Mouse (Mus musculus): ENCODE measurements at regions not wholly inside any gene's neighbourhood (a gene's known extent, or its start where the extent isn't known, plus 50 kb on each side); places are given as distances from the start of the nearest gene placed in this dataset.
A peak's percentile ranks its signal among the peaks of the same experiment; 100 is the strongest.
"Not testable (repeated sequence)": the region's sequence is repeated elsewhere in the genome, so short reads cannot be mapped to it uniquely, and the experiment has no call there.

DNA sequence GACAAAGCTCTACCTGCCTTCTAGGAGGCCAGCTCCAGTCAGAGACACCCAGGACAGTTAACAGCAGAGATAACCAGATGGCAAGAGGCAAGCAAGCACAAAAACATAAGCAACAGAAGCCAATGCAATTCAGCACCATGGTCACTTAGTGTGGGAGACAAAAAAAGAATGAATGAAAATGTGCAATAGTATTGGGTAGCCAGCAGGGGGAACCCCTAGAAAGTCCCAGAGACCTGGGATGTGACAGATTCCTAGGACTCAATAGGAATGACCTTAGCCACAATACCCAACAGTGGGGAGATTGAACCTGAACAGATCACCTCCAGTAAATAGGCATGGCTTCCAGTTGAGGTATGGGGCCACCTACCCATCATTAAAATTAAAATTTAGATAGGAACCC lies 409.0 kb upstream of the St6gal2 start:
- H3K36me3 ChIP-seq (replicated peaks; ENCODE audit: control insufficient read depth, insufficient read depth, low read depth, low read length), result no peaks in the 10 kb centered on the region
- no peaks in the 10 kb centered on the region for H3K4me1 ChIP-seq (ENCODE audit: control insufficient read depth, insufficient read depth, low read length)
- no peak overlapping the region for H3K4me3 ChIP-seq (ENCODE audit: low read depth, low read length)
- H3K9ac ChIP-seq (replicated peaks; ENCODE audit: low read length), result no peak overlapping the region
- H3K9me3 ChIP-seq (replicated peaks; ENCODE audit: control insufficient read depth, low read length), result no peaks in the 10 kb centered on the region
- no peak overlapping the region for H3K4me2 ChIP-seq (ENCODE audit: low read depth, low read length)
- ATAC-seq (replicated peaks; ENCODE audit: insufficient number of reproducible peaks, low FRiP score, low TSS enrichment, low read depth), result no peak
- H3K27ac ChIP-seq (replicated peaks; ENCODE audit: low read depth, low read length), result no peak overlapping the region
- DNase-seq (ENCODE audit: low spot score), result peak; percentile 5
- H3K27me3 ChIP-seq (ENCODE audit: control insufficient read depth, insufficient read depth, low read length), result no peaks in the 10 kb centered on the region

DNA sequence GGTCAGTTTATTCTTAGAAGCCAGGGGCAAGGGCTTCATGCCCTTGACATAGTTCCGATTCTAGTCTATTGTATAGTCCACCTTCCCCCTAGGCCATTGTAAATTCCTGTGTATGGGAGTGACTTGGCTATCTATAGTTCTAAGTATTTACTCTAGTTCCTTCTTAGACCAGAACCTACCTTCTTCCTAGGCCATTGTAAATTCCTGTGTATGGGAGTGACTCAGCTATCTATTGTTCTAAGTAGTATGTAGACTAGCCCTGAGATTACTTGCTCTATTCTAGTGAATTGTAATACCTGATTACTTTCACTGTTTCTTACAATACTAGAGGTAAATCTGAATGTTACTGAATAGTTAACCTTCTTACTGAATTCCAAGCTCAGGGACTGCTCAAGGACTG lies 405.0 kb upstream of the St6gal2 start:
- H3K27me3 ChIP-seq (ENCODE audit: control insufficient read depth, insufficient read depth, low read length); DNase-seq (ENCODE audit: low spot score); H3K27ac ChIP-seq (replicated peaks; ENCODE audit: low read depth, low read length); ATAC-seq (replicated peaks; ENCODE audit: insufficient number of reproducible peaks, low FRiP score, low TSS enrichment, low read depth); H3K4me2 ChIP-seq (ENCODE audit: low read depth, low read length); H3K36me3 ChIP-seq (replicated peaks; ENCODE audit: control insufficient read depth, insufficient read depth, low read depth, low read length); H3K9me3 ChIP-seq (replicated peaks; ENCODE audit: control insufficient read depth, low read length); H3K4me3 ChIP-seq (ENCODE audit: low read depth, low read length); H3K9ac ChIP-seq (replicated peaks; ENCODE audit: low read length); H3K4me1 ChIP-seq (ENCODE audit: control insufficient read depth, insufficient read depth, low read length): not testable (repeated sequence)
- 91% methylated on average over 1 of the region's 1 CpGs for WGBS

DNA sequence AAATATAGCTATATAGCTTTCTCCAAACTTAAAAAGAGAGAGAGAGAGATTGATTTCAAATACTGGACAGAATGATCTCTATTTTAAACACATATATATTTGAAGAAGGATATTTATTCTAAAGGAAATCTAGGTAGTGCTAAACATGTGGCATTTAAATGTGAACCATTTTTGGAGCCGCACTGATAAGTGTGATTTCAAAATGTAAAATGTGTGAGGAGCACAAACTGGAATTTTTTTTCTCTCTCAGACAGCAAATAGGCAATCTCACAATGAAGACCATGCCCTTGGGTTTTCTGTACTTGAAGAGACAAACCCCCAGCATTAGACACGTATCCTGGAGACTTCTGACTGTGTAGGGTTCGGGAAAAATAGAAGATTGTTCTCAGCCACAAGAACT lies 376.8 kb upstream of the St6gal2 start:
- no peak overlapping the region for H3K4me3 ChIP-seq (ENCODE audit: low read depth, low read length)

DNA sequence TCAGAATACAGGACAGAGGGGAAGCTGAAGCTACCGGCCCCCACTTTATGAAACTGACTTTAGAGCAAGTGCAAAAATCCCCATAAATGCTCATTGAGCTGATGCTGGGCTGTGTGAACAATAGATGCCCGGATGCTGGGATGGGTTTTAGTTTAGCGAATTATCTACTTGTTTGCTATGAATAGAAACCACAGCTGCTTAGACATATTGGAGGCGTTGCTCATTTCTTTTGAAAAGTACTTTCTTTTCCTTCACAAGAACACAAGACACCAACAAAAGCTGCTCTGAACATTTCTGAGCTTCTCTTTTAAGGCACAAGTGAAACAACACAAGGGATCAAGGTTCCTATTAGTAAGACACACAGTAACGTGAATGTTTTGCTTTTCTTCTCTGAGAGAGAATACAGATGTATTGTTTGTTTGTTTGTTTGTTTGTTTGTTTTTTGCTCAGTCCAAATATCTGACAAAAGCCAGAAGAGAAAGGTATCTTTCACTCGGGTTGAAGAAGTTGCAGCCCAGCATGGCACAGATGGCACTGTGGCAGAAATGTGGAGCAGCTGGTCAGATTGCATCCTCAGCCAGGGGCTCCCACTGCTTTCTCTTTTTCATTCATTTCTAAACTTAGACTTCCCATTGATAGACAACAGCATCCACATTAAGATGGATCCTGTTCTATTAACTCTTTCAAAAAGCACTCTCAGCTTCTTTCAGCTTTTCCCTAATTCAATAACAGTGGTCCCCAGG lies 361.7 kb upstream of the St6gal2 start:
- DNase-seq (ENCODE audit: low spot score), result no peak

More for the DNA sequence above, 376.8 kb upstream of the St6gal2 start:
- H3K4me2 ChIP-seq (ENCODE audit: low read depth, low read length), result no peak overlapping the region
- no peak for DNase-seq (ENCODE audit: low spot score)
- no peaks in the 10 kb centered on the region for H3K9me3 ChIP-seq (replicated peaks; ENCODE audit: control insufficient read depth, low read length)
- H3K27me3 ChIP-seq (ENCODE audit: control insufficient read depth, insufficient read depth, low read length), result no peaks in the 10 kb centered on the region
- no peaks in the 10 kb centered on the region for H3K4me1 ChIP-seq (ENCODE audit: control insufficient read depth, insufficient read depth, low read length)
- H3K27ac ChIP-seq (replicated peaks; ENCODE audit: low read depth, low read length), result no peak overlapping the region
- no peaks in the 10 kb centered on the region for H3K36me3 ChIP-seq (replicated peaks; ENCODE audit: control insufficient read depth, insufficient read depth, low read depth, low read length)
- WGBS, result 80% methylated on average over 3 of the region's 3 CpGs
- no peak for ATAC-seq (replicated peaks; ENCODE audit: insufficient number of reproducible peaks, low FRiP score, low TSS enrichment, low read depth)
- no peak overlapping the region for H3K9ac ChIP-seq (replicated peaks; ENCODE audit: low read length)

DNA sequence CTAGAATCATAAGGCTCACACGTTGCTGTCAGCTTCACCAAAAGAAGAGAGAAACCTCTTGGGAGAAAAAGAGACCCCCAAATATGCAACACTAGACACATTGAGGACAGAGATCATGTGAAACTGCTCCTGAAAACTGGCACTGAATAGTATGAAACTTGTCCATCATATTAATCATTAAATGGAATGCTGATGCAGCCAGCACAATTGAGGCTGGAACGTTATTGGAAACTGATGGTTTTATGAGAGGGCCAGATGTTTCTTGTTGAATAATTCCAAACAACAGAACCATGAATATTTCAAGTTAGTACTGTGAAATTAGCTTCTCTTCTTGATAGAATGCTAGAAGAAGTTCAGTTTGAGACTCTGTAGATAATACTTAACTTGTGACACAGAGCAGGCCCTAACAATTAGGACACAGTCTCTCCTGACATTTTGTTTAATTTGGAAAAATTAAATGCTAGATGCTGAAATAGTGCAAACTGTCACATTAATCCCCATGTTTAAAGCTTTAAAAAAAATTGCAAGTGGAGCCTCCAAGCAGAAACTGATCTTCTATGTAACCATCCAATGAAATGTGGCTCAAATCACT lies 354.4 kb upstream of the St6gal2 start:
- H3K9ac ChIP-seq (replicated peaks; ENCODE audit: low read length), result no peak overlapping the region
- peak; percentile 66 for DNase-seq (ENCODE audit: low spot score)
- H3K36me3 ChIP-seq (replicated peaks; ENCODE audit: control insufficient read depth, insufficient read depth, low read depth, low read length), result no peaks in the 10 kb centered on the region
- H3K4me2 ChIP-seq (ENCODE audit: low read depth, low read length), result no peak overlapping the region
- H3K27me3 ChIP-seq (ENCODE audit: control insufficient read depth, insufficient read depth, low read length), result no peaks in the 10 kb centered on the region
- WGBS, result 38% methylated on average over 2 of the region's 2 CpGs
- no peak overlapping the region for H3K27ac ChIP-seq (replicated peaks; ENCODE audit: low read depth, low read length)
- H3K4me1 ChIP-seq (ENCODE audit: control insufficient read depth, insufficient read depth, low read length), result no peaks in the 10 kb centered on the region
- ATAC-seq (replicated peaks; ENCODE audit: insufficient number of reproducible peaks, low FRiP score, low TSS enrichment, low read depth), result 0 out of 2 replicates have a peak, but pooled peaks have one; percentile 39
- H3K4me3 ChIP-seq (ENCODE audit: low read depth, low read length), result no peak overlapping the region
- H3K9me3 ChIP-seq (replicated peaks; ENCODE audit: control insufficient read depth, low read length), result no peaks in the 10 kb centered on the region

More for the DNA sequence above, 361.7 kb upstream of the St6gal2 start:
- Histone ChIP-seq H3K27me3 (ENCODE audit: control insufficient read depth, insufficient read depth, low read length) (no peaks in the 10 kb centered on the region), H3K4me1 (ENCODE audit: control insufficient read depth, insufficient read depth, low read length) (no peaks in the 10 kb centered on the region), H3K4me3 (ENCODE audit: low read depth, low read length) (no peak overlapping the region), H3K4me2 (ENCODE audit: low read depth, low read length) (no peak overlapping the region), H3K9ac (replicated peaks; ENCODE audit: low read length) (no peak overlapping the region), H3K27ac (replicated peaks; ENCODE audit: low read depth, low read length) (no peak overlapping the region), H3K9me3 (replicated peaks; ENCODE audit: control insufficient read depth, low read length) (no peaks in the 10 kb centered on the region), H3K36me3 (replicated peaks; ENCODE audit: control insufficient read depth, insufficient read depth, low read depth, low read length) (no peaks in the 10 kb centered on the region)
- no peak for ATAC-seq (replicated peaks; ENCODE audit: insufficient number of reproducible peaks, low FRiP score, low TSS enrichment, low read depth)
- 79% methylated on average over 6 of the region's 6 CpGs for WGBS

DNA sequence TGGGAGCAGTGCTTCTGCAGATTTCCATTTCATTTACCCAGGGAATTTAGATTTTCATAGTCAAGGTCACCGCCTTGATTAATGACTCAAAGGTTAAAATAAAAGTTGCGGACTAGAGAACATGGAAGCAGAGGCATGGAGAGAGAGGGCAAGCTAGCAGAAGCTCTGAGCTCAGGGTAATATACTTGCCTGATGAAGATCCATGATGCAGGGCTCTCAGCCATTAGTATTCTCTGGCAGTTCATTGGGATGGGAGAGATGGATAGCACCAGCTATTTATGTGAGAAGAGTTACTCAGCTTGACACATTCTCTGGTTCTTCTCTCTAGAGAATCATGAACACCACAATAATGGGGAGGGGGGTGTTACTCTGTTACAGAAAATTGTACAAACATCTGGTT lies 341.7 kb upstream of the St6gal2 start:
- H3K27ac ChIP-seq (replicated peaks; ENCODE audit: low read depth, low read length), result no peak overlapping the region
- no peak overlapping the region for H3K4me2 ChIP-seq (ENCODE audit: low read depth, low read length)
- H3K36me3 ChIP-seq (replicated peaks; ENCODE audit: control insufficient read depth, insufficient read depth, low read depth, low read length), result no peaks in the 10 kb centered on the region
- no peak overlapping the region for H3K9ac ChIP-seq (replicated peaks; ENCODE audit: low read length)
- no peaks in the 10 kb centered on the region for H3K9me3 ChIP-seq (replicated peaks; ENCODE audit: control insufficient read depth, low read length)
- 84% methylated on average over 2 of the region's 2 CpGs for WGBS
- no peak overlapping the region for H3K4me3 ChIP-seq (ENCODE audit: low read depth, low read length)
- DNase-seq (ENCODE audit: low spot score), result no peak
- H3K4me1 ChIP-seq (ENCODE audit: control insufficient read depth, insufficient read depth, low read length), result no peaks in the 10 kb centered on the region
- no peaks in the 10 kb centered on the region for H3K27me3 ChIP-seq (ENCODE audit: control insufficient read depth, insufficient read depth, low read length)
- ATAC-seq (replicated peaks; ENCODE audit: insufficient number of reproducible peaks, low FRiP score, low TSS enrichment, low read depth), result no peak

DNA sequence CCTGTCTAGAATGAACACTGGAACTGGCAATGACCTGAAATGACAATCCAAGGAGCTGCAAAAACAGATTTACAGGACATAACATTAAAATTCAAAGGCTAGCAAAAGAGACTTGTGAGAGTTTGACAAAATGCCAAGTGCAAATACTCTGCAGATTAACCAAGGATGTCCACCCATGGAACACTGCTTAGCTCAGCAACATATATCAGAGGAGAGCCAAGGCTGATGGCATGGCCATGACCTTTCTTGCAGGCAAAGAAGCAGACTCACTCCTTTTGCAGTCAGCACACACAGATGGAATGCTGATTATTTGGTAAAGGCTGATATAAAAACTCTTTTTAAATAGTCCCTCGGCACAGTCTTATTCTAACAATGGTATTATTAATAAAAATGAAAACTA lies 320.3 kb upstream of the St6gal2 start:
- no peak for ATAC-seq (replicated peaks; ENCODE audit: insufficient number of reproducible peaks, low FRiP score, low TSS enrichment, low read depth)
- Histone ChIP-seq H3K4me1 (ENCODE audit: control insufficient read depth, insufficient read depth, low read length) (no peaks in the 10 kb centered on the region), H3K4me3 (ENCODE audit: low read depth, low read length) (no peak overlapping the region), H3K36me3 (replicated peaks; ENCODE audit: control insufficient read depth, insufficient read depth, low read depth, low read length) (no peaks in the 10 kb centered on the region), H3K27me3 (ENCODE audit: control insufficient read depth, insufficient read depth, low read length) (no peaks in the 10 kb centered on the region), H3K9me3 (replicated peaks; ENCODE audit: control insufficient read depth, low read length) (no peaks in the 10 kb centered on the region), H3K4me2 (ENCODE audit: low read depth, low read length) (no peak overlapping the region), H3K27ac (replicated peaks; ENCODE audit: low read depth, low read length) (no peak overlapping the region), H3K9ac (replicated peaks; ENCODE audit: low read length) (no peak overlapping the region)
- DNase-seq (ENCODE audit: low spot score), result no peak
- 86% methylated on average over 1 of the region's 1 CpGs for WGBS

DNA sequence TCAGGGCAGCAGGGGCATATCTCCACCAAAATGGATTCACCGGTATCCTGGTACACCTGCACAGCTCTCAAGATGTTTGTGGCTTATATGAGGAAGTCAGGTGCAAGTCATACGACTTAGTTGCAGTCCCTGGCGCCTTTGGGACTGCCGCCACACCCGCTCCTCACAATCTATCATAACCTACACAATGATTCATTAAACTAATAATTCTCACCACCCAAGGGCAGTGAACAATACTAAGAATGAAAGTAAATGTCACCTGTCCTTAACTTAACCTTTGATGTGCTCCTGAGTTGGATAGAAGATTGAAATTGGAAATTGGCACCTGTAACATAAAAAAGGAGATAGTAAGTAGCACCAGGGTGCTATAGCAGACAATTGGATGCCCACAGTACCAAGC lies 315.1 kb upstream of the St6gal2 start:
- not testable (repeated sequence) for H3K36me3 ChIP-seq (replicated peaks; ENCODE audit: control insufficient read depth, insufficient read depth, low read depth, low read length); ATAC-seq (replicated peaks; ENCODE audit: insufficient number of reproducible peaks, low FRiP score, low TSS enrichment, low read depth)
- WGBS, result 85% methylated on average over 5 of the region's 5 CpGs

More for the DNA sequence above, 315.1 kb upstream of the St6gal2 start:
- H3K4me3 ChIP-seq (ENCODE audit: low read depth, low read length); H3K9me3 ChIP-seq (replicated peaks; ENCODE audit: control insufficient read depth, low read length); H3K27ac ChIP-seq (replicated peaks; ENCODE audit: low read depth, low read length); H3K4me1 ChIP-seq (ENCODE audit: control insufficient read depth, insufficient read depth, low read length); H3K27me3 ChIP-seq (ENCODE audit: control insufficient read depth, insufficient read depth, low read length); H3K4me2 ChIP-seq (ENCODE audit: low read depth, low read length); DNase-seq (ENCODE audit: low spot score); H3K9ac ChIP-seq (replicated peaks; ENCODE audit: low read length): not testable (repeated sequence)

Measured in embryonic facial prominence, embryonic 11.5 days (tissue).